Mouse (Mus musculus) limb, embryonic 14.5 days (tissue): ENCODE measurements around the gene Dgke. TPM values are rescaled to one million over a fixed set of nuclear protein-coding genes. Genes with fewer than 3 reads are reported as not detected.
"Not testable (repeated sequence)": the region's sequence is repeated elsewhere in the genome, so short reads cannot be mapped to it uniquely, and the experiment has no call there.

Experiments
- ATAC-seq: fragments of 200-750 bp; cut with Nextera tagmentation; 2 replicates; pipeline ENCODE4 v1.8.0; 2017; ENCODE audit warnings: low read depth, moderate number of reproducible peaks, moderate TSS enrichment; ENCODE audit not compliant: low FRiP score
- DNase-seq: peaks from one replicate; pipeline ENCODE4 v3.0.0-alpha.2; 2015; ENCODE audit warnings: low spot score
- H3K27ac ChIP-seq: fragments of 300-500 bp; sonication (generic); replicated peaks from 2 replicates; pipeline ENCODE4 v1.5.1; 2014; ENCODE audit warnings: low read depth, mild to moderate bottlenecking, low read length, moderate library complexity, mixed read lengths
- H3K27me3 ChIP-seq: fragments of 300-500 bp; sonication (generic); 2 replicates; pipeline ENCODE4 v1.6.1; 2014; ENCODE audit warnings: low read length, mixed read lengths; ENCODE audit not compliant: control insufficient read depth, insufficient read depth
- H3K36me3 ChIP-seq: fragments of 300-500 bp; sonication (generic); 2 replicates; pipeline ENCODE4 v1.6.1; 2014; ENCODE audit warnings: mild to moderate bottlenecking, low read length, moderate library complexity, mixed read lengths; ENCODE audit not compliant: control insufficient read depth, insufficient read depth
- H3K4me1 ChIP-seq: fragments of 300-500 bp; sonication (generic); 2 replicates; pipeline ENCODE4 v1.6.1; 2014; ENCODE audit warnings: antibody characterized with exemption, low read length, mixed read lengths; ENCODE audit not compliant: control insufficient read depth, insufficient read depth
- H3K4me2 ChIP-seq: fragments of 300-500 bp; sonication (generic); replicated peaks from 2 replicates; pipeline ENCODE4 v1.6.1; 2014; ENCODE audit warnings: low read depth, mild to moderate bottlenecking, low read length, moderate library complexity; ENCODE audit not compliant: severe bottlenecking
- H3K4me3 ChIP-seq: fragments of 300-500 bp; sonication (generic); replicated peaks from 2 replicates; pipeline ENCODE4 v1.5.1; 2014; ENCODE audit warnings: low read length
- H3K9ac ChIP-seq: fragments of 300-500 bp; sonication (generic); 2 replicates; pipeline ENCODE4 v1.6.1; 2014; ENCODE audit warnings: mild to moderate bottlenecking, low read depth, low read length, moderate library complexity; ENCODE audit not compliant: severe bottlenecking
- H3K9me3 ChIP-seq: fragments of 300-500 bp; sonication (generic); 2 replicates; pipeline ENCODE4 v1.6.1; 2016; ENCODE audit warnings: low read length; ENCODE audit not compliant: control insufficient read depth
- POLR2A ChIP-seq: fragments of 200-500 bp; IDR thresholded peaks from 2 replicates; pipeline ENCODE4 v1.8.0; 2012; ENCODE audit warnings: inconsistent platforms, mild to moderate bottlenecking, moderate library complexity, borderline replicate concordance; ENCODE audit not compliant: insufficient read depth, insufficient read length; ENCODE audit errors: extremely low read depth
- WGBS: fragments of 180-500 bp; shearing (Covaris S2); extraction: QIAGEN DNeasy Blood & Tissue Kit; methylation state at CpG from one replicate; pipeline ENCODE4 v1.1.7; 2014; 5-methylcytosine and 5-hydroxymethylcytosine counted together
- polyA plus RNA-seq, 2 experiments: library from polyadenylated mRNA; depleted of rRNA in 1 of 2; stranded (reverse) in 1 of 2; unstranded in 1 of 2; fragments of >200 nt; fragmentation: Nextera tagmentation in 1 of 2; extraction: Ambion mirVana in 1 of 2; gene quantifications; 2 replicates each; pipeline versions ENCODE4 v1.2.1 to v1.2.3; 2012 to 2014

Dgke gene
- polyA plus RNA-seq, 2 experiments, result 3.3 to 6.2 TPM

- ATAC-seq (no peak), DNase-seq (no peak)
- no peaks in the 10 kb centered on the region for H3K27me3 ChIP-seq
- WGBS, result 86% methylated on average over 7 of the region's 7 CpGs
- no peaks in the 10 kb centered on the region for H3K4me1 ChIP-seq
- no peak overlapping the region for H3K27ac ChIP-seq
- TF ChIP-seq POLR2A, result no peak
- no peak overlapping the region for H3K4me2 ChIP-seq
- H3K9ac ChIP-seq, result no peak overlapping the region
- no peak overlapping the region for H3K4me3 ChIP-seq
- peaks cover 69% of the 10 kb centered on the region for H3K36me3 ChIP-seq
- H3K9me3 ChIP-seq, result peaks cover 7% of the 10 kb centered on the region
Measured at GRCm38 (mm10) chr11:89043046-89043445, 23.6 kb downstream of the Dgke start.

DNA sequence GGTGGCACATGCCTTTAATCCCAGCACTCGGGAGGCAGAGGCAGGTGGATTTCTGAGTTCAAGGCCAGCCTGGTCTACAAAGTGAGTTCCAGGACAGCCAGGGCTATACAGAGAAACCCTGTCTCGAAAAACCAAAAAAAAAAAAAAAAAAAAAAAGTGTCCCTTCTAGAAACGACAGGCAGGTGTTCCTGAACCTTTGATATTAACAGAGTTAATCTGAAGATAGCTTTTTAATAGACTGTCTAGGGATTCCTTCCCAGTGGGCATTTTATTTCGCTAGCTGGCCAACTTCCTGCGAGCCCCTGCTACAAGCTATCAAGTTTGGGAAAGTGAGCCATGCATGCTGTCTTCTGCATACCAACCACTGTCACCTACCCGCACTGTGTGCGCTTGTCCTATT, 25.6 kb downstream of the Dgke start:
- not testable (repeated sequence) for H3K9ac ChIP-seq, H3K9me3 ChIP-seq, H3K27ac ChIP-seq, H3K27me3 ChIP-seq, H3K4me2 ChIP-seq, ATAC-seq, H3K4me3 ChIP-seq, DNase-seq, H3K4me1 ChIP-seq
- H3K36me3 ChIP-seq, result peaks cover 59% of the 10 kb centered on the region
- WGBS, result 87% methylated on average over 6 of the region's 7 CpGs

DNA sequence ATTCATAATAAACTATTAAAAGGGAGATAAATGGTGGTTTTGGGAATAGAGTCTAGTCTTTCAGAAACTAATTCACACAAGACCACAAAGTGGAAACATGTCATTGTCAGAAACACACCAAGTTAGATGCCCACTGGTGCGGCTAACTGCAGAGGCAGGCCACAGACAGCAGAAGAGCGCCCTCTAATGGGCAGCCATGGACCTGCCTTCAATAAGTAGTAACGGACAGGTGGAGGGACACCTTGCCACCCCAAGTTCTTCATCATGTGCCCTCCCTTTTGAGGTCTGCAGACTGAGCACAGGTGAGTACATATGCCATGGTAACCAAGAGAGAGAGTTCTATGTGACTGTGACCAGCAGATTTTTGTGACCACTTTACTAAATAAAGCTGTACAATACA, 27.3 kb downstream of the Dgke start:
- H3K4me3 ChIP-seq, result no peak overlapping the region
- H3K9ac ChIP-seq, result no peak overlapping the region
- no peaks in the 10 kb centered on the region for H3K4me1 ChIP-seq
- no peak overlapping the region for H3K4me2 ChIP-seq
- H3K27ac ChIP-seq, result no peak overlapping the region
- 33% methylated on average over 3 of the region's 3 CpGs for WGBS
- no peak for DNase-seq
- H3K9me3 ChIP-seq, result no peaks in the 10 kb centered on the region
- H3K36me3 ChIP-seq, result peaks cover 44% of the 10 kb centered on the region
- no peaks in the 10 kb centered on the region for H3K27me3 ChIP-seq
- ATAC-seq, result no peak
- TF ChIP-seq POLR2A, result no peak

DNA sequence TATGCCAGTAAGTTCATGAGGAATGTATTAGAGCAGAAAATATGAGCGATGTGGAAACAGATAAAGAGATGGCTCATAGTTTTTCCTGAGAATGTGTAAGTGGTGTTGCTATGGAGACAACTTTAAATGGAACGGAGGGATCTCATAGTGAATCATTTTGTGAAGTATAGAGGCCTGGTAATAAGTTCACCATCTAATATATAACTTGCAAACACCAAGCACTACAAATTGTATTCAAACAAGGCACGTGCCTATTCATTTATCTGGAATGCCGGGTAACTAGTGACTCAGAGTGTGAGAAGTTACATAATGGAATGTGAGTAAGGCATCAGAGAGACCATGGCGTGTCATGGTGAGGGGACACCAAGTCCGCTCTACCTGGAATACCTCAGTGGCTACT, 28.2 kb downstream of the Dgke start:
- ATAC-seq, result no peak
- DNase-seq, result no peak
- WGBS, result 91% methylated on average over 6 of the region's 6 CpGs

DNA sequence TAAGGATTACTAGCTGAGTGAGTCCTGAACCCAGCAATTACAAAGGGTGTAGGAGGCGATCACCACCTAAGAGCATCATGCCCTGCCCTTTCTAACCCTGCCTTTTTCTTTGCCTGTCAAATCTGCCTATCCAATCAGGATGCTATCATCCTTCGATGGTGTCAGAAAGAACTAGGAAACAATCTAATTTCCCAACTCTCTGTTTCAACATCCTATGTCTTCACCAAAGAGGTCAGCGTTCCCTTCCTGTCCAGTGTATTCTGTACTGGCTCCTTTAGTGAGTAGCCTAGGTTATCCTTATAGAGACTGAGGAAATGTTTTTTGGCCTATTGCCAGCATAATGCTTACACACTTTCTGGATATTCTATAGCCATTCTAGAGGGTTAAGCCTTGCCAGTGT, 31.1 kb downstream of the Dgke start:
- 88% methylated on average over 3 of the region's 3 CpGs for WGBS
- H3K9ac ChIP-seq, result no peak overlapping the region
- TF ChIP-seq POLR2A, result no peak
- DNase-seq, result no peak
- no peaks in the 10 kb centered on the region for H3K4me1 ChIP-seq
- no peak overlapping the region for H3K27ac ChIP-seq
- no peaks in the 10 kb centered on the region for H3K27me3 ChIP-seq
- no peak overlapping the region for H3K4me3 ChIP-seq
- ATAC-seq, result no peak
- H3K4me2 ChIP-seq, result no peak overlapping the region
- H3K36me3 ChIP-seq, result peaks cover 26% of the 10 kb centered on the region
- H3K9me3 ChIP-seq, result no peaks in the 10 kb centered on the region

More for the DNA sequence above, 28.2 kb downstream of the Dgke start:
- no peak for TF ChIP-seq POLR2A
- Histone ChIP-seq H3K27ac (no peak overlapping the region), H3K4me1 (no peaks in the 10 kb centered on the region), H3K36me3 (peaks cover 38% of the 10 kb centered on the region), H3K4me3 (no peak overlapping the region), H3K9me3 (no peaks in the 10 kb centered on the region), H3K4me2 (no peak overlapping the region), H3K9ac (no peak overlapping the region), H3K27me3 (no peaks in the 10 kb centered on the region)

- Histone ChIP-seq H3K9me3 (no peaks in the 10 kb centered on the region), H3K36me3 (peaks cover 17% of the 10 kb centered on the region), H3K4me1 (no peaks in the 10 kb centered on the region), H3K27me3 (no peaks in the 10 kb centered on the region), H3K4me3 (no peak overlapping the region), H3K9ac (no peak overlapping the region), H3K4me2 (no peak overlapping the region), H3K27ac (no peak overlapping the region)
- DNase-seq (no peak), ATAC-seq (no peak)
- no peak for TF ChIP-seq POLR2A
Measured at GRCm38 (mm10) chr11:89034592-89034991, 32.1 kb downstream of the Dgke start.
